Mouse (Mus musculus): Measurements from ENCODE around the gene Cdk1. TPM values are rescaled to one million over a fixed set of nuclear protein-coding genes. Genes with fewer than 3 reads are reported as not detected.
A peak's percentile ranks its signal among the peaks of the same experiment; 100 is the strongest.

The Cdk1 gene
- polyA plus RNA-seq, 1 experiment from 2014 or later = 531 TPM

GRCm38 (mm10) chr10:69333212-69333611 is 19.5 kb downstream of the Cdk1 start:
- H3K27ac ChIP-seq (ENCODE audit: low read length) = no peak overlapping the region
- H3K4me3 ChIP-seq (ENCODE audit: low read length) = no peak overlapping the region
- H3K4me2 ChIP-seq (replicated peaks; ENCODE audit: low read depth, low read length) = no peak overlapping the region
- H3K9ac ChIP-seq (replicated peaks; ENCODE audit: low read length) = no peak overlapping the region
- ATAC-seq (ENCODE audit: low FRiP score, low TSS enrichment) = no peak
- no peaks in the 10 kb centered on the region for H3K4me1 ChIP-seq (ENCODE audit: insufficient read depth, low read length)
- 85% methylated on average over 11 of the region's 11 CpGs for WGBS
- H3K9me3 ChIP-seq (ENCODE audit: low read length) = no peaks in the 10 kb centered on the region
- peaks cover 29% of the 10 kb centered on the region for H3K36me3 ChIP-seq (ENCODE audit: insufficient read depth, low read length)
- no peaks in the 10 kb centered on the region for H3K27me3 ChIP-seq (ENCODE audit: insufficient read depth, low read length)

- Histone ChIP-seq H3K36me3 (ENCODE audit: insufficient read depth, low read length) (peaks cover 9% of the 10 kb centered on the region), H3K27me3 (ENCODE audit: insufficient read depth, low read length) (no peaks in the 10 kb centered on the region), H3K27ac (ENCODE audit: low read length) (no peak overlapping the region), H3K9ac (replicated peaks; ENCODE audit: low read length) (no peak overlapping the region), H3K9me3 (ENCODE audit: low read length) (no peaks in the 10 kb centered on the region), H3K4me3 (ENCODE audit: low read length) (no peak overlapping the region), H3K4me2 (replicated peaks; ENCODE audit: low read depth, low read length) (no peak overlapping the region), H3K4me1 (ENCODE audit: insufficient read depth, low read length) (no peaks in the 10 kb centered on the region)
- 88% methylated on average over 6 of the region's 6 CpGs for WGBS
- ATAC-seq (ENCODE audit: low FRiP score, low TSS enrichment) = no peak
These were observed 21.5 kb downstream of the Cdk1 start for GRCm38 (mm10) chr10:69331231-69331630.

- no peak for ATAC-seq (ENCODE audit: low FRiP score, low TSS enrichment)
- 67% methylated on average over 4 of the region's 4 CpGs for WGBS
- Histone ChIP-seq H3K27me3 (ENCODE audit: insufficient read depth, low read length) (no peaks in the 10 kb centered on the region), H3K4me2 (replicated peaks; ENCODE audit: low read depth, low read length) (no peak overlapping the region), H3K36me3 (ENCODE audit: insufficient read depth, low read length) (no peaks in the 10 kb centered on the region), H3K9ac (replicated peaks; ENCODE audit: low read length) (no peak overlapping the region), H3K4me3 (ENCODE audit: low read length) (no peak overlapping the region), H3K27ac (ENCODE audit: low read length) (no peak overlapping the region), H3K9me3 (ENCODE audit: low read length) (no peaks in the 10 kb centered on the region), H3K4me1 (ENCODE audit: insufficient read depth, low read length) (no peaks in the 10 kb centered on the region)
These were observed 24.1 kb downstream of the Cdk1 start for GRCm38 (mm10) chr10:69328656-69329046.

GRCm38 (mm10) chr10:69328029-69328655 is 24.6 kb downstream of the Cdk1 start:
- no peaks in the 10 kb centered on the region for H3K36me3 ChIP-seq (ENCODE audit: insufficient read depth, low read length)
- ATAC-seq (ENCODE audit: low FRiP score, low TSS enrichment) = no peak
- no peak overlapping the region for H3K27ac ChIP-seq (ENCODE audit: low read length)
- no peaks in the 10 kb centered on the region for H3K4me1 ChIP-seq (ENCODE audit: insufficient read depth, low read length)
- no peak overlapping the region for H3K9ac ChIP-seq (replicated peaks; ENCODE audit: low read length)
- no peaks in the 10 kb centered on the region for H3K9me3 ChIP-seq (ENCODE audit: low read length)
- no peak overlapping the region for H3K4me2 ChIP-seq (replicated peaks; ENCODE audit: low read depth, low read length)
- no peak overlapping the region for H3K4me3 ChIP-seq (ENCODE audit: low read length)
- H3K27me3 ChIP-seq (ENCODE audit: insufficient read depth, low read length) = no peaks in the 10 kb centered on the region
- 88% methylated on average over 12 of the region's 12 CpGs for WGBS

- H3K4me1 ChIP-seq (ENCODE audit: insufficient read depth, low read length) = no peaks in the 10 kb centered on the region
- H3K4me3 ChIP-seq (ENCODE audit: low read length) = no peak overlapping the region
- no peaks in the 10 kb centered on the region for H3K36me3 ChIP-seq (ENCODE audit: insufficient read depth, low read length)
- WGBS = 59% methylated on average over 8 of the region's 8 CpGs
- ATAC-seq (ENCODE audit: low FRiP score, low TSS enrichment) = no peak
- no peak overlapping the region for H3K9ac ChIP-seq (replicated peaks; ENCODE audit: low read length)
- H3K9me3 ChIP-seq (ENCODE audit: low read length) = no peaks in the 10 kb centered on the region
- H3K4me2 ChIP-seq (replicated peaks; ENCODE audit: low read depth, low read length) = no peak overlapping the region
- no peak overlapping the region for H3K27ac ChIP-seq (ENCODE audit: low read length)
- no peaks in the 10 kb centered on the region for H3K27me3 ChIP-seq (ENCODE audit: insufficient read depth, low read length)
These were observed 25.4 kb downstream of the Cdk1 start for GRCm38 (mm10) chr10:69327362-69327761.

- no peaks in the 10 kb centered on the region for H3K9me3 ChIP-seq (ENCODE audit: low read length)
- no peak overlapping the region for H3K27ac ChIP-seq (ENCODE audit: low read length)
- no peak overlapping the region for H3K9ac ChIP-seq (replicated peaks; ENCODE audit: low read length)
- 90% methylated on average over 3 of the region's 3 CpGs for WGBS
- ATAC-seq (ENCODE audit: low FRiP score, low TSS enrichment) = no peak
- H3K4me1 ChIP-seq (ENCODE audit: insufficient read depth, low read length) = peaks cover 6% of the 10 kb centered on the region
- H3K27me3 ChIP-seq (ENCODE audit: insufficient read depth, low read length) = no peaks in the 10 kb centered on the region
- no peak overlapping the region for H3K4me3 ChIP-seq (ENCODE audit: low read length)
- H3K36me3 ChIP-seq (ENCODE audit: insufficient read depth, low read length) = no peaks in the 10 kb centered on the region
- H3K4me2 ChIP-seq (replicated peaks; ENCODE audit: low read depth, low read length) = no peak overlapping the region
These were observed 26.3 kb downstream of the Cdk1 start for GRCm38 (mm10) chr10:69326433-69326832.

GRCm38 (mm10) chr10:69324816-69325215 is 27.9 kb downstream of the Cdk1 start:
- 90% methylated on average over 7 of the region's 7 CpGs for WGBS
- ATAC-seq (ENCODE audit: low FRiP score, low TSS enrichment) = no peak

GRCm38 (mm10) chr10:69323986-69324385 is 28.8 kb downstream of the Cdk1 start:
- no peaks in the 10 kb centered on the region for H3K27me3 ChIP-seq (ENCODE audit: insufficient read depth, low read length)
- peaks cover 5% of the 10 kb centered on the region; the same call in 1 of the 2 replicates for H3K9me3 ChIP-seq (ENCODE audit: low read length)
- H3K4me1 ChIP-seq (ENCODE audit: insufficient read depth, low read length) = peaks cover 7% of the 10 kb centered on the region
- no peak overlapping the region for H3K9ac ChIP-seq (replicated peaks; ENCODE audit: low read length)
- ATAC-seq (ENCODE audit: low FRiP score, low TSS enrichment) = no peak
- H3K4me3 ChIP-seq (ENCODE audit: low read length) = no peak overlapping the region
- H3K27ac ChIP-seq (ENCODE audit: low read length) = no peak overlapping the region
- H3K4me2 ChIP-seq (replicated peaks; ENCODE audit: low read depth, low read length) = no peak overlapping the region
- no peaks in the 10 kb centered on the region for H3K36me3 ChIP-seq (ENCODE audit: insufficient read depth, low read length)
- WGBS = 76% methylated on average over 13 of the region's 13 CpGs

More at GRCm38 (mm10) chr10:69324816-69325215, 27.9 kb downstream of the Cdk1 start:
- Histone ChIP-seq H3K9ac (replicated peaks; ENCODE audit: low read length) (no peak overlapping the region), H3K4me1 (ENCODE audit: insufficient read depth, low read length) (peaks cover 7% of the 10 kb centered on the region), H3K9me3 (ENCODE audit: low read length) (peaks cover under 1% of the 10 kb centered on the region; the same call in 1 of the 2 replicates), H3K27me3 (ENCODE audit: insufficient read depth, low read length) (no peaks in the 10 kb centered on the region), H3K27ac (ENCODE audit: low read length) (no peak overlapping the region), H3K4me2 (replicated peaks; ENCODE audit: low read depth, low read length) (no peak overlapping the region), H3K36me3 (ENCODE audit: insufficient read depth, low read length) (no peaks in the 10 kb centered on the region), H3K4me3 (ENCODE audit: low read length) (no peak overlapping the region)

- peak overlapping the region; percentile 32 for H3K4me3 ChIP-seq (ENCODE audit: low read length)
These were observed 31.2 kb downstream of the Cdk1 start for GRCm38 (mm10) chr10:69321519-69322035.

More at GRCm38 (mm10) chr10:69321519-69322035, 31.2 kb downstream of the Cdk1 start:
- H3K27ac ChIP-seq (ENCODE audit: low read length) = peak overlapping the region; percentile 16; the same call in 1 of the 2 replicates
- whole genome bisulfite sequencing = 38% methylated on average over 15 of the region's 15 CpGs
- ATAC-seq (ENCODE audit: low FRiP score, low TSS enrichment) = peak; percentile 72; the same call in 1 of the 2 replicates
- H3K9me3 ChIP-seq (ENCODE audit: low read length) = peaks cover 9% of the 10 kb centered on the region; the same call in 1 of the 2 replicates
- H3K9ac ChIP-seq (replicated peaks; ENCODE audit: low read length) = peak overlapping the region; percentile 39
- H3K4me1 ChIP-seq (ENCODE audit: insufficient read depth, low read length) = peaks cover 7% of the 10 kb centered on the region
- H3K36me3 ChIP-seq (ENCODE audit: insufficient read depth, low read length) = no peaks in the 10 kb centered on the region
- peak overlapping the region; percentile 60 for H3K4me2 ChIP-seq (replicated peaks; ENCODE audit: low read depth, low read length)
- no peaks in the 10 kb centered on the region for H3K27me3 ChIP-seq (ENCODE audit: insufficient read depth, low read length)
